Mouse (Mus musculus): ENCODE measurements around the gene Arpc3. TPM values are rescaled to one million over a fixed set of nuclear protein-coding genes. Genes with fewer than 3 reads are reported as not detected.

Arpc3 gene
- polyA plus RNA-seq, 1 experiment from 2014 or later, result 147 TPM

- Histone ChIP-seq H3K4me1 (replicated peaks; ENCODE audit: control insufficient read depth, insufficient read depth) (no peaks in the 10 kb centered on the region), H3K4me3 (ENCODE audit: low read depth, low read length) (no peak overlapping the region), H3K4me2 (replicated peaks; ENCODE audit: low read depth) (no peak overlapping the region), H3K9me3 (ENCODE audit: control insufficient read depth, low read length) (no peaks in the 10 kb centered on the region), H3K36me3 (ENCODE audit: control insufficient read depth, insufficient read depth, low read length) (peaks cover 38% of the 10 kb centered on the region), H3K27ac (replicated peaks) (no peak overlapping the region), H3K27me3 (ENCODE audit: control insufficient read depth, insufficient read depth, low read length) (no peaks in the 10 kb centered on the region), H3K9ac (ENCODE audit: low read length) (no peak overlapping the region)
- TF ChIP-seq CTCF (IDR thresholded peaks at IDR 0.05; ENCODE audit: low read depth) (no peak), EP300 (optimal IDR thresholded peaks at IDR 0.05) (no peak)
- 71% methylated on average over 8 of the region's 8 CpGs for WGBS
- DNase-seq (ENCODE audit: low spot score) (no peak), ATAC-seq (ENCODE audit: low FRiP score, low TSS enrichment) (no peak)
Measured at GRCm38 (mm10) chr5:122431221-122431620, 39.5 kb downstream of the Arpc3 start.

GRCm38 (mm10) chr5:122434541-122434940, 42.9 kb downstream of the Arpc3 start:
- TF ChIP-seq EP300 (optimal IDR thresholded peaks at IDR 0.05) (no peak), CTCF (IDR thresholded peaks at IDR 0.05; ENCODE audit: low read depth) (peak; percentile 42)
- ATAC-seq (ENCODE audit: low FRiP score, low TSS enrichment), result no peak
- H3K27me3 ChIP-seq (ENCODE audit: control insufficient read depth, insufficient read depth, low read length), result no peaks in the 10 kb centered on the region
- 79% methylated on average over 4 of the region's 4 CpGs for WGBS
- H3K9me3 ChIP-seq (ENCODE audit: control insufficient read depth, low read length), result no peaks in the 10 kb centered on the region
- no peak overlapping the region for H3K27ac ChIP-seq (replicated peaks)
- H3K9ac ChIP-seq (ENCODE audit: low read length), result no peak overlapping the region
- no peak overlapping the region for H3K4me2 ChIP-seq (replicated peaks; ENCODE audit: low read depth)
- H3K36me3 ChIP-seq (ENCODE audit: control insufficient read depth, insufficient read depth, low read length), result peaks cover 56% of the 10 kb centered on the region
- DNase-seq (ENCODE audit: low spot score), result no peak
- no peaks in the 10 kb centered on the region for H3K4me1 ChIP-seq (replicated peaks; ENCODE audit: control insufficient read depth, insufficient read depth)
- no peak overlapping the region for H3K4me3 ChIP-seq (ENCODE audit: low read depth, low read length)

GRCm38 (mm10) chr5:122439400-122440094, 47.9 kb downstream of the Arpc3 start:
- TF ChIP-seq EP300 (optimal IDR thresholded peaks at IDR 0.05) (no peak), CTCF (IDR thresholded peaks at IDR 0.05; ENCODE audit: low read depth) (no peak)
- ATAC-seq (ENCODE audit: low FRiP score, low TSS enrichment) (no peak), DNase-seq (ENCODE audit: low spot score) (no peak)

GRCm38 (mm10) chr5:122440095-122440630, 48.5 kb downstream of the Arpc3 start:
- Histone ChIP-seq H3K9me3 (ENCODE audit: control insufficient read depth, low read length) (no peaks in the 10 kb centered on the region), H3K9ac (ENCODE audit: low read length) (no peak overlapping the region), H3K4me2 (replicated peaks; ENCODE audit: low read depth) (no peak overlapping the region), H3K4me1 (replicated peaks; ENCODE audit: control insufficient read depth, insufficient read depth) (no peaks in the 10 kb centered on the region), H3K36me3 (ENCODE audit: control insufficient read depth, insufficient read depth, low read length) (peaks cover 56% of the 10 kb centered on the region), H3K4me3 (ENCODE audit: low read depth, low read length) (no peak overlapping the region), H3K27me3 (ENCODE audit: control insufficient read depth, insufficient read depth, low read length) (no peaks in the 10 kb centered on the region), H3K27ac (replicated peaks) (peak overlapping the region; percentile 45; the same call in 1 of the 2 replicates)
- 83% methylated on average over 12 of the region's 12 CpGs for WGBS
- TF ChIP-seq CTCF (IDR thresholded peaks at IDR 0.05; ENCODE audit: low read depth), result no peak
- ATAC-seq (ENCODE audit: low FRiP score, low TSS enrichment) (no peak), DNase-seq (ENCODE audit: low spot score) (no peak)

More at GRCm38 (mm10) chr5:122439400-122440094, 47.9 kb downstream of the Arpc3 start:
- Histone ChIP-seq H3K4me2 (replicated peaks; ENCODE audit: low read depth) (no peak overlapping the region), H3K4me1 (replicated peaks; ENCODE audit: control insufficient read depth, insufficient read depth) (no peaks in the 10 kb centered on the region), H3K36me3 (ENCODE audit: control insufficient read depth, insufficient read depth, low read length) (peaks cover 57% of the 10 kb centered on the region), H3K9me3 (ENCODE audit: control insufficient read depth, low read length) (no peaks in the 10 kb centered on the region), H3K27ac (replicated peaks) (peak overlapping the region; percentile 45; the same call in 1 of the 2 replicates), H3K9ac (ENCODE audit: low read length) (no peak overlapping the region), H3K27me3 (ENCODE audit: control insufficient read depth, insufficient read depth, low read length) (no peaks in the 10 kb centered on the region), H3K4me3 (ENCODE audit: low read depth, low read length) (no peak overlapping the region)
- WGBS, result 67% methylated on average over 19 of the region's 19 CpGs

GRCm38 (mm10) chr5:122444492-122444891, 52.8 kb downstream of the Arpc3 start:
- DNase-seq (ENCODE audit: low spot score) (no peak), ATAC-seq (ENCODE audit: low FRiP score, low TSS enrichment) (no peak; the same call in 1 of the 2 replicates)
- Histone ChIP-seq H3K9me3 (ENCODE audit: control insufficient read depth, low read length) (no peaks in the 10 kb centered on the region), H3K4me2 (replicated peaks; ENCODE audit: low read depth) (no peak overlapping the region), H3K4me1 (replicated peaks; ENCODE audit: control insufficient read depth, insufficient read depth) (no peaks in the 10 kb centered on the region), H3K36me3 (ENCODE audit: control insufficient read depth, insufficient read depth, low read length) (peaks cover 28% of the 10 kb centered on the region), H3K9ac (ENCODE audit: low read length) (no peak overlapping the region), H3K4me3 (ENCODE audit: low read depth, low read length) (no peak overlapping the region), H3K27ac (replicated peaks) (no peak overlapping the region), H3K27me3 (ENCODE audit: control insufficient read depth, insufficient read depth, low read length) (no peaks in the 10 kb centered on the region)
- no peak for TF ChIP-seq CTCF (IDR thresholded peaks at IDR 0.05; ENCODE audit: low read depth)
- TF ChIP-seq EP300 (optimal IDR thresholded peaks at IDR 0.05), result no peak
- 92% methylated on average over 10 of the region's 10 CpGs for WGBS

- Histone ChIP-seq H3K9ac (ENCODE audit: low read length) (no peak overlapping the region), H3K36me3 (ENCODE audit: control insufficient read depth, insufficient read depth, low read length) (peaks cover 23% of the 10 kb centered on the region), H3K4me3 (ENCODE audit: low read depth, low read length) (no peak overlapping the region), H3K27ac (replicated peaks) (no peak overlapping the region), H3K4me2 (replicated peaks; ENCODE audit: low read depth) (no peak overlapping the region), H3K27me3 (ENCODE audit: control insufficient read depth, insufficient read depth, low read length) (no peaks in the 10 kb centered on the region), H3K9me3 (ENCODE audit: control insufficient read depth, low read length) (no peaks in the 10 kb centered on the region), H3K4me1 (replicated peaks; ENCODE audit: control insufficient read depth, insufficient read depth) (no peaks in the 10 kb centered on the region)
- DNase-seq (ENCODE audit: low spot score), result no peak
- 86% methylated on average over 11 of the region's 11 CpGs for WGBS
- ATAC-seq (ENCODE audit: low FRiP score, low TSS enrichment), result no peak
- TF ChIP-seq EP300 (optimal IDR thresholded peaks at IDR 0.05), result no peak
- no peak for TF ChIP-seq CTCF (IDR thresholded peaks at IDR 0.05; ENCODE audit: low read depth)
Measured at GRCm38 (mm10) chr5:122445051-122445610, 53.5 kb downstream of the Arpc3 start.

All from stomach, postnatal 0 days (tissue).